Mouse (Mus musculus) lung, embryonic 16.5 days (tissue): ENCODE results near the gene Srgap1. TPM values are rescaled to one million over a fixed set of nuclear protein-coding genes. Genes with fewer than 3 reads are reported as not detected.
A peak's percentile ranks its signal among the peaks of the same experiment; 100 is the strongest.
"Not testable (repeated sequence)": the region's sequence is repeated elsewhere in the genome, so short reads cannot be mapped to it uniquely, and the experiment has no call there.

Experiments
- ATAC-seq: fragments of 200-750 bp; cut with Nextera tagmentation; 2 replicates; pipeline ENCODE4 v1.8.0; 2017; ENCODE audit warnings: low read depth, mild to moderate bottlenecking, moderate library complexity
- H3K27ac ChIP-seq: fragments of 300-500 bp; sonication (generic); 2 replicates; pipeline ENCODE4 v1.5.1; 2014; ENCODE audit warnings: mild to moderate bottlenecking, control low read depth, low read length
- H3K27me3 ChIP-seq: fragments of 300-500 bp; sonication (generic); 2 replicates; pipeline ENCODE4 v1.6.1; 2014; ENCODE audit warnings: low read depth, low read length, mixed read lengths; ENCODE audit not compliant: control insufficient read depth, insufficient read depth
- H3K36me3 ChIP-seq: fragments of 300-500 bp; sonication (generic); 2 replicates; pipeline ENCODE4 v1.6.1; 2014; ENCODE audit warnings: low read length; ENCODE audit not compliant: control insufficient read depth, insufficient read depth
- H3K4me1 ChIP-seq: fragments of 300-500 bp; sonication (generic); replicated peaks from 2 replicates; pipeline ENCODE4 v1.6.1; 2014; ENCODE audit warnings: low read length, mixed read lengths; ENCODE audit not compliant: control insufficient read depth, insufficient read depth
- H3K4me2 ChIP-seq: fragments of 300-500 bp; sonication (generic); 2 replicates; pipeline ENCODE4 v1.6.1; 2014; ENCODE audit warnings: low read depth, low read length, control low read depth
- H3K4me3 ChIP-seq: fragments of 300-500 bp; sonication (generic); 2 replicates; pipeline ENCODE4 v1.5.1; 2014; ENCODE audit warnings: mild to moderate bottlenecking, low read length, control low read depth
- H3K9ac ChIP-seq: fragments of 300-500 bp; sonication (generic); 2 replicates; pipeline ENCODE4 v1.6.1; 2014; ENCODE audit warnings: low read length, control low read depth
- H3K9me3 ChIP-seq: fragments of 300-500 bp; sonication (generic); 2 replicates; pipeline ENCODE4 v1.6.1; 2016; ENCODE audit warnings: low read length; ENCODE audit not compliant: control insufficient read depth
- WGBS: fragments of 180-500 bp; shearing (Covaris S2); extraction: QIAGEN DNeasy Blood & Tissue Kit; methylation state at CpG from one replicate; pipeline ENCODE4 v1.1.7; 2014; 5-methylcytosine and 5-hydroxymethylcytosine counted together
- polyA plus RNA-seq: library from polyadenylated mRNA; unstranded; fragments of >200 nt; fragmentation: Nextera tagmentation; extraction: Ambion mirVana; gene quantifications from 2 replicates; pipeline ENCODE4 v1.2.1, GENCODE M21; 2015

Srgap1 gene
- polyA plus RNA-seq, 1 experiment from 2014 or later, result 8.0 TPM

- ATAC-seq, result no peak
- 92% methylated on average over 17 of the region's 17 CpGs for WGBS
- H3K27ac ChIP-seq, result no peak overlapping the region
- peaks cover 4% of the 10 kb centered on the region for H3K4me1 ChIP-seq
- H3K27me3 ChIP-seq, result no peaks in the 10 kb centered on the region
- no peaks in the 10 kb centered on the region for H3K9me3 ChIP-seq
- no peak overlapping the region for H3K4me3 ChIP-seq
- H3K9ac ChIP-seq, result no peak overlapping the region
- H3K4me2 ChIP-seq, result no peak overlapping the region
- peaks cover 5% of the 10 kb centered on the region for H3K36me3 ChIP-seq
Observed at GRCm38 (mm10) chr10:121792661-121793060, 254.5 kb downstream of the Srgap1 start.

- WGBS, result 83% methylated on average over 6 of the region's 6 CpGs
- Histone ChIP-seq H3K4me2 (no peak overlapping the region), H3K36me3 (peaks cover 5% of the 10 kb centered on the region), H3K9ac (no peak overlapping the region), H3K27me3 (no peaks in the 10 kb centered on the region), H3K27ac (no peak overlapping the region), H3K4me3 (no peak overlapping the region), H3K9me3 (no peaks in the 10 kb centered on the region), H3K4me1 (no peaks in the 10 kb centered on the region)
- ATAC-seq, result no peak
Observed at GRCm38 (mm10) chr10:121790078-121790477, 257.0 kb downstream of the Srgap1 start.

GRCm38 (mm10) chr10:121788536-121788935 is 258.6 kb downstream of the Srgap1 start:
- Histone ChIP-seq H3K27ac (no peak overlapping the region), H3K9ac (no peak overlapping the region), H3K4me3 (no peak overlapping the region), H3K27me3 (no peaks in the 10 kb centered on the region), H3K4me1 (no peaks in the 10 kb centered on the region), H3K36me3 (peaks cover 18% of the 10 kb centered on the region), H3K4me2 (no peak overlapping the region), H3K9me3 (no peaks in the 10 kb centered on the region)
- ATAC-seq, result no peak
- 71% methylated on average over 3 of the region's 3 CpGs for WGBS

GRCm38 (mm10) chr10:121781159-121781558 is 266.0 kb downstream of the Srgap1 start:
- Histone ChIP-seq H3K4me1 (no peaks in the 10 kb centered on the region), H3K27ac (no peak overlapping the region), H3K9ac (no peak overlapping the region), H3K27me3 (no peaks in the 10 kb centered on the region), H3K4me3 (no peak overlapping the region), H3K36me3 (peaks cover 19% of the 10 kb centered on the region), H3K9me3 (no peaks in the 10 kb centered on the region), H3K4me2 (peak overlapping the region; percentile 8; the same call in 1 of the 2 replicates)
- peak; percentile 43 for ATAC-seq
- 45% methylated on average over 14 of the region's 14 CpGs for WGBS

- no peak for ATAC-seq
- Histone ChIP-seq H3K4me3 (no peak overlapping the region), H3K27ac (no peak overlapping the region), H3K9ac (no peak overlapping the region), H3K36me3 (no peaks in the 10 kb centered on the region), H3K9me3 (no peaks in the 10 kb centered on the region), H3K4me1 (no peaks in the 10 kb centered on the region), H3K27me3 (no peaks in the 10 kb centered on the region), H3K4me2 (no peak overlapping the region)
- 67% methylated on average over 3 of the region's 3 CpGs for WGBS
Observed at GRCm38 (mm10) chr10:121775990-121776389, 271.1 kb downstream of the Srgap1 start.

- no peaks in the 10 kb centered on the region for H3K36me3 ChIP-seq
- H3K27me3 ChIP-seq, result no peaks in the 10 kb centered on the region
- WGBS, result 56% methylated on average over 4 of the region's 4 CpGs
- H3K4me3 ChIP-seq, result no peak overlapping the region
- H3K9me3 ChIP-seq, result no peaks in the 10 kb centered on the region
- H3K4me2 ChIP-seq, result no peak overlapping the region
- H3K4me1 ChIP-seq, result no peaks in the 10 kb centered on the region
- no peak overlapping the region for H3K9ac ChIP-seq
- ATAC-seq, result no peak
- no peak overlapping the region for H3K27ac ChIP-seq
Observed at GRCm38 (mm10) chr10:121773813-121774212, 273.3 kb downstream of the Srgap1 start.

GRCm38 (mm10) chr10:121770624-121771577 is 276.2 kb downstream of the Srgap1 start:
- peak overlapping the region; percentile 8; the same call in 1 of the 2 replicates for H3K9ac ChIP-seq
- no peaks in the 10 kb centered on the region for H3K9me3 ChIP-seq
- H3K27ac ChIP-seq, result no peak overlapping the region
- 0 out of 2 replicates have a peak, but pooled peaks have one; percentile 38 for ATAC-seq
- no peaks in the 10 kb centered on the region for H3K36me3 ChIP-seq
- WGBS, result 42% methylated on average over 20 of the region's 20 CpGs
- no peaks in the 10 kb centered on the region for H3K4me1 ChIP-seq
- H3K4me2 ChIP-seq, result peak overlapping the region; percentile 46
- peak overlapping the region; percentile 26 for H3K4me3 ChIP-seq
- H3K27me3 ChIP-seq, result no peaks in the 10 kb centered on the region

GRCm38 (mm10) chr10:121769711-121770110 is 277.4 kb downstream of the Srgap1 start:
- 82% methylated on average over 5 of the region's 5 CpGs for WGBS
- no peak overlapping the region for H3K27ac ChIP-seq
- no peak overlapping the region for H3K4me3 ChIP-seq
- no peaks in the 10 kb centered on the region for H3K36me3 ChIP-seq
- no peak overlapping the region for H3K4me2 ChIP-seq
- H3K27me3 ChIP-seq, result no peaks in the 10 kb centered on the region
- no peak overlapping the region for H3K9ac ChIP-seq
- H3K4me1 ChIP-seq, result no peaks in the 10 kb centered on the region
- ATAC-seq, result no peak
- H3K9me3 ChIP-seq, result no peaks in the 10 kb centered on the region

- WGBS, result 76% methylated on average over 3 of the region's 3 CpGs
- not testable (repeated sequence) for H3K9ac ChIP-seq, H3K9me3 ChIP-seq, ATAC-seq, H3K27me3 ChIP-seq, H3K36me3 ChIP-seq, H3K4me1 ChIP-seq, H3K4me2 ChIP-seq, H3K27ac ChIP-seq, H3K4me3 ChIP-seq
Observed at GRCm38 (mm10) chr10:121767295-121767694, 279.8 kb downstream of the Srgap1 start.
